Mouse (Mus musculus): ENCODE data around the gene Aup1. TPM values are rescaled to one million over a fixed set of nuclear protein-coding genes. Genes with fewer than 3 reads are reported as not detected.

Gene Aup1
- polyA plus RNA-seq, 1 experiment from 2014 or later = 179 TPM

GRCm38 (mm10) chr6:83014482-83015466, 39.5 kb upstream of the Aup1 start:
- no peak overlapping the region for H3K4me3 ChIP-seq (ENCODE audit: low read length)
- no peaks in the 10 kb centered on the region for H3K4me1 ChIP-seq (ENCODE audit: control insufficient read depth, insufficient read depth, low read depth, low read length)
- no peaks in the 10 kb centered on the region for H3K27me3 ChIP-seq (replicated peaks; ENCODE audit: control insufficient read depth, insufficient read depth, low read length)
- no peak overlapping the region for H3K4me2 ChIP-seq (ENCODE audit: low read length)
- H3K9me3 ChIP-seq (ENCODE audit: control insufficient read depth, low read length) = no peaks in the 10 kb centered on the region
- no peak overlapping the region for H3K9ac ChIP-seq (ENCODE audit: low read depth, low read length)
- no peaks in the 10 kb centered on the region for H3K36me3 ChIP-seq (ENCODE audit: control insufficient read depth, insufficient read depth, low read length)
- WGBS = 77% methylated on average over 12 of the region's 12 CpGs
- no peak for ATAC-seq
- H3K27ac ChIP-seq (ENCODE audit: low read depth, low read length) = no peak overlapping the region

- no peaks in the 10 kb centered on the region for H3K4me1 ChIP-seq (ENCODE audit: control insufficient read depth, insufficient read depth, low read depth, low read length)
- no peak overlapping the region for H3K9ac ChIP-seq (ENCODE audit: low read depth, low read length)
- H3K36me3 ChIP-seq (ENCODE audit: control insufficient read depth, insufficient read depth, low read length) = no peaks in the 10 kb centered on the region
- H3K4me2 ChIP-seq (ENCODE audit: low read length) = no peak overlapping the region
- no peaks in the 10 kb centered on the region for H3K27me3 ChIP-seq (replicated peaks; ENCODE audit: control insufficient read depth, insufficient read depth, low read length)
- ATAC-seq = no peak
- 92% methylated on average over 2 of the region's 2 CpGs for WGBS
- H3K9me3 ChIP-seq (ENCODE audit: control insufficient read depth, low read length) = no peaks in the 10 kb centered on the region
- H3K4me3 ChIP-seq (ENCODE audit: low read length) = no peak overlapping the region
- no peak overlapping the region for H3K27ac ChIP-seq (ENCODE audit: low read depth, low read length)
These were observed 38.6 kb upstream of the Aup1 start for GRCm38 (mm10) chr6:83015749-83016148.

- H3K4me3 ChIP-seq (ENCODE audit: low read length) = no peak overlapping the region
- H3K9me3 ChIP-seq (ENCODE audit: control insufficient read depth, low read length) = no peaks in the 10 kb centered on the region
- no peak overlapping the region for H3K9ac ChIP-seq (ENCODE audit: low read depth, low read length)
- no peak overlapping the region for H3K4me2 ChIP-seq (ENCODE audit: low read length)
- no peaks in the 10 kb centered on the region for H3K4me1 ChIP-seq (ENCODE audit: control insufficient read depth, insufficient read depth, low read depth, low read length)
- H3K36me3 ChIP-seq (ENCODE audit: control insufficient read depth, insufficient read depth, low read length) = no peaks in the 10 kb centered on the region
- H3K27ac ChIP-seq (ENCODE audit: low read depth, low read length) = no peak overlapping the region
- no peaks in the 10 kb centered on the region for H3K27me3 ChIP-seq (replicated peaks; ENCODE audit: control insufficient read depth, insufficient read depth, low read length)
- ATAC-seq = no peak
- 76% methylated on average over 3 of the region's 3 CpGs for WGBS
These were observed 37.1 kb upstream of the Aup1 start for GRCm38 (mm10) chr6:83017190-83017589.

- Histone ChIP-seq H3K4me3 (ENCODE audit: low read length) (no peak overlapping the region), H3K4me2 (ENCODE audit: low read length) (no peak overlapping the region), H3K9ac (ENCODE audit: low read depth, low read length) (no peak overlapping the region), H3K27ac (ENCODE audit: low read depth, low read length) (no peak overlapping the region), H3K36me3 (ENCODE audit: control insufficient read depth, insufficient read depth, low read length) (no peaks in the 10 kb centered on the region), H3K4me1 (ENCODE audit: control insufficient read depth, insufficient read depth, low read depth, low read length) (no peaks in the 10 kb centered on the region), H3K9me3 (ENCODE audit: control insufficient read depth, low read length) (no peaks in the 10 kb centered on the region), H3K27me3 (replicated peaks; ENCODE audit: control insufficient read depth, insufficient read depth, low read length) (no peaks in the 10 kb centered on the region)
- 75% methylated on average over 3 of the region's 3 CpGs for WGBS
- no peak for ATAC-seq
These were observed 35.3 kb upstream of the Aup1 start for GRCm38 (mm10) chr6:83019044-83019443.

GRCm38 (mm10) chr6:83020121-83020520, 34.2 kb upstream of the Aup1 start:
- Histone ChIP-seq H3K4me3 (ENCODE audit: low read length) (no peak overlapping the region), H3K9me3 (ENCODE audit: control insufficient read depth, low read length) (no peaks in the 10 kb centered on the region), H3K27ac (ENCODE audit: low read depth, low read length) (no peak overlapping the region), H3K27me3 (replicated peaks; ENCODE audit: control insufficient read depth, insufficient read depth, low read length) (no peaks in the 10 kb centered on the region), H3K36me3 (ENCODE audit: control insufficient read depth, insufficient read depth, low read length) (no peaks in the 10 kb centered on the region), H3K9ac (ENCODE audit: low read depth, low read length) (no peak overlapping the region), H3K4me1 (ENCODE audit: control insufficient read depth, insufficient read depth, low read depth, low read length) (no peaks in the 10 kb centered on the region), H3K4me2 (ENCODE audit: low read length) (no peak overlapping the region)
- ATAC-seq = no peak
- WGBS = 90% methylated on average over 6 of the region's 6 CpGs

- Histone ChIP-seq H3K4me1 (ENCODE audit: control insufficient read depth, insufficient read depth, low read depth, low read length) (no peaks in the 10 kb centered on the region), H3K27me3 (replicated peaks; ENCODE audit: control insufficient read depth, insufficient read depth, low read length) (no peaks in the 10 kb centered on the region), H3K4me3 (ENCODE audit: low read length) (no peak overlapping the region), H3K36me3 (ENCODE audit: control insufficient read depth, insufficient read depth, low read length) (no peaks in the 10 kb centered on the region), H3K9me3 (ENCODE audit: control insufficient read depth, low read length) (no peaks in the 10 kb centered on the region), H3K9ac (ENCODE audit: low read depth, low read length) (no peak overlapping the region), H3K27ac (ENCODE audit: low read depth, low read length) (no peak overlapping the region), H3K4me2 (ENCODE audit: low read length) (no peak overlapping the region)
- no peak for ATAC-seq
- 83% methylated on average over 4 of the region's 4 CpGs for WGBS
These were observed 33.3 kb upstream of the Aup1 start for GRCm38 (mm10) chr6:83020836-83021593.

- 89% methylated on average over 9 of the region's 9 CpGs for WGBS
- H3K9me3 ChIP-seq (ENCODE audit: control insufficient read depth, low read length) = no peaks in the 10 kb centered on the region
- no peak overlapping the region for H3K4me3 ChIP-seq (ENCODE audit: low read length)
- ATAC-seq = no peak
- no peak overlapping the region for H3K27ac ChIP-seq (ENCODE audit: low read depth, low read length)
- no peak overlapping the region for H3K9ac ChIP-seq (ENCODE audit: low read depth, low read length)
- no peaks in the 10 kb centered on the region for H3K27me3 ChIP-seq (replicated peaks; ENCODE audit: control insufficient read depth, insufficient read depth, low read length)
- no peak overlapping the region for H3K4me2 ChIP-seq (ENCODE audit: low read length)
- H3K36me3 ChIP-seq (ENCODE audit: control insufficient read depth, insufficient read depth, low read length) = no peaks in the 10 kb centered on the region
- H3K4me1 ChIP-seq (ENCODE audit: control insufficient read depth, insufficient read depth, low read depth, low read length) = no peaks in the 10 kb centered on the region
These were observed 31.3 kb upstream of the Aup1 start for GRCm38 (mm10) chr6:83023008-83023407.

GRCm38 (mm10) chr6:83023786-83024185, 30.5 kb upstream of the Aup1 start:
- H3K4me1 ChIP-seq (ENCODE audit: control insufficient read depth, insufficient read depth, low read depth, low read length) = no peaks in the 10 kb centered on the region
- no peaks in the 10 kb centered on the region for H3K9me3 ChIP-seq (ENCODE audit: control insufficient read depth, low read length)
- no peak overlapping the region for H3K4me3 ChIP-seq (ENCODE audit: low read length)
- no peak overlapping the region for H3K4me2 ChIP-seq (ENCODE audit: low read length)
- no peaks in the 10 kb centered on the region for H3K27me3 ChIP-seq (replicated peaks; ENCODE audit: control insufficient read depth, insufficient read depth, low read length)
- 87% methylated on average over 2 of the region's 2 CpGs for WGBS
- no peaks in the 10 kb centered on the region for H3K36me3 ChIP-seq (ENCODE audit: control insufficient read depth, insufficient read depth, low read length)
- no peak overlapping the region for H3K27ac ChIP-seq (ENCODE audit: low read depth, low read length)
- no peak overlapping the region for H3K9ac ChIP-seq (ENCODE audit: low read depth, low read length)
- ATAC-seq = no peak

GRCm38 (mm10) chr6:83024421-83024820, 29.9 kb upstream of the Aup1 start:
- Histone ChIP-seq H3K4me3 (ENCODE audit: low read length) (no peak overlapping the region), H3K9ac (ENCODE audit: low read depth, low read length) (no peak overlapping the region; the same call in 1 of the 2 replicates), H3K27ac (ENCODE audit: low read depth, low read length) (no peak overlapping the region), H3K9me3 (ENCODE audit: control insufficient read depth, low read length) (no peaks in the 10 kb centered on the region), H3K27me3 (replicated peaks; ENCODE audit: control insufficient read depth, insufficient read depth, low read length) (no peaks in the 10 kb centered on the region), H3K4me1 (ENCODE audit: control insufficient read depth, insufficient read depth, low read depth, low read length) (no peaks in the 10 kb centered on the region), H3K4me2 (ENCODE audit: low read length) (no peak overlapping the region), H3K36me3 (ENCODE audit: control insufficient read depth, insufficient read depth, low read length) (no peaks in the 10 kb centered on the region)
- ATAC-seq = no peak
- WGBS = 75% methylated on average over 4 of the region's 4 CpGs
